Mouse (Mus musculus) spleen, adult 2 months (tissue): ENCODE results near the gene Grm7.

Source experiments
- CTCF ChIP-seq: fragments of 200-500 bp; IDR thresholded peaks from 2 replicates; pipeline ENCODE4 v1.5.1; 2011; ENCODE audit warnings: mild to moderate bottlenecking, inconsistent platforms; ENCODE audit not compliant: insufficient read depth, insufficient read length, insufficient replicate concordance; ENCODE audit errors: extremely low read depth
- POLR2A ChIP-seq: fragments of 200-500 bp; IDR thresholded peaks from 2 replicates; pipeline ENCODE4 v1.6.1; 2011; ENCODE audit warnings: low read depth, low read length, inconsistent platforms

DNA sequence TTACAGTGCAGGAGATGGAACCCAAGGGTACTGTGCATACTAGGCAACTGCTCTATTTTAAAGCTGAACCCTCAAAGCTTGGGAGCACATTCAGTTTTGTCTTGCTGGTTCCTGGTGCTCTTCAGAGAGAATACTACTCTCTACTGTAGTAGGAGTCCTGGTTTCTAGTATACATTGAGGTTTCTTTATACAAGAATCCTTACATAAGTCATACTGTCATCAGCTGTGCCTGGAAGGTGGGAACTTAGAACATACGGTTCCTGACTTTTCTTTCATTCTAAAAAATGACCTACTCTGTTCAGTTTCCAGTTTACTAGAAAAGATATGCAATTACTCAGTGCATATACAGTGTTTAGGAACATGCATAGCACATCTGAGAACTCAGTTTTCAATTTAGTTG is 449.4 kb downstream of the Grm7 start:
- TF ChIP-seq CTCF (no peak), POLR2A (no peak)
